Mouse (Mus musculus): ENCODE data around the gene Pacs1.

GRCm38 (mm10) chr19:5296630-5297029 is 23.7 kb upstream of the Pacs1 start:
- TF ChIP-seq CTCF (IDR thresholded peaks at IDR 0.05; ENCODE audit: extremely low read depth, insufficient read depth, low read length): no peak
- peak; percentile 47; the same call in 1 of the 2 replicates for TF ChIP-seq POLR2A (IDR thresholded peaks at IDR 0.05; ENCODE audit: extremely low read depth, insufficient read depth, low read length)

Data from cortical plate, adult 2 months (tissue).